Mouse (Mus musculus) stomach, embryonic 16.5 days (tissue): ENCODE data around the gene Eif3d. TPM values are rescaled to one million over a fixed set of nuclear protein-coding genes. Genes with fewer than 3 reads are reported as not detected.

Experiments used
- ATAC-seq: fragments of 200-750 bp; cut with Nextera tagmentation; 2 replicates; pipeline ENCODE4 v1.8.0; 2017; ENCODE audit warnings: moderate number of reproducible peaks, moderate TSS enrichment; ENCODE audit not compliant: insufficient read depth, low FRiP score
- H3K27ac ChIP-seq: fragments of 300-500 bp; sonication (generic); 2 replicates; pipeline ENCODE4 v1.5.1; 2014; ENCODE audit warnings: low read length
- H3K27me3 ChIP-seq: fragments of 300-500 bp; sonication (generic); 2 replicates; pipeline ENCODE4 v1.6.1; 2014; ENCODE audit warnings: low read length, control low read depth, mixed read lengths; ENCODE audit not compliant: control insufficient read depth, insufficient read depth
- H3K36me3 ChIP-seq: fragments of 300-500 bp; sonication (generic); 2 replicates; pipeline ENCODE4 v1.6.1; 2014; ENCODE audit warnings: low read length; ENCODE audit not compliant: control insufficient read depth, insufficient read depth
- H3K4me1 ChIP-seq: fragments of 300-500 bp; sonication (generic); 2 replicates; pipeline ENCODE4 v1.6.1; 2014; ENCODE audit warnings: low read length, control low read depth, mixed read lengths; ENCODE audit not compliant: control insufficient read depth, insufficient read depth
- H3K4me2 ChIP-seq: fragments of 300-500 bp; sonication (generic); 2 replicates; pipeline ENCODE4 v1.6.1; 2014; ENCODE audit warnings: low read depth, low read length, mixed read lengths
- H3K4me3 ChIP-seq: fragments of 300-500 bp; sonication (generic); replicated peaks from 2 replicates; pipeline ENCODE4 v1.5.1; 2014; ENCODE audit warnings: mild to moderate bottlenecking, low read length
- H3K9ac ChIP-seq: fragments of 300-500 bp; sonication (generic); 2 replicates; pipeline ENCODE4 v1.6.1; 2014; ENCODE audit warnings: low read length
- H3K9me3 ChIP-seq: fragments of 300-500 bp; sonication (generic); replicated peaks from 2 replicates; pipeline ENCODE4 v1.6.1; 2016; ENCODE audit warnings: low read length, control low read depth; ENCODE audit not compliant: control insufficient read depth
- WGBS: fragments of 180-500 bp; shearing (Covaris S2); extraction: QIAGEN DNeasy Blood & Tissue Kit; methylation state at CpG from one replicate; pipeline ENCODE4 v1.1.7; 2014; 5-methylcytosine and 5-hydroxymethylcytosine counted together
- polyA plus RNA-seq: library from polyadenylated mRNA; unstranded; fragments of >200 nt; fragmentation: Nextera tagmentation; extraction: Ambion mirVana; gene quantifications from 2 replicates; pipeline ENCODE4 v1.2.1, GENCODE M21; 2015

Eif3d gene
- polyA plus RNA-seq, 1 experiment from 2014 or later = 186 TPM

DNA sequence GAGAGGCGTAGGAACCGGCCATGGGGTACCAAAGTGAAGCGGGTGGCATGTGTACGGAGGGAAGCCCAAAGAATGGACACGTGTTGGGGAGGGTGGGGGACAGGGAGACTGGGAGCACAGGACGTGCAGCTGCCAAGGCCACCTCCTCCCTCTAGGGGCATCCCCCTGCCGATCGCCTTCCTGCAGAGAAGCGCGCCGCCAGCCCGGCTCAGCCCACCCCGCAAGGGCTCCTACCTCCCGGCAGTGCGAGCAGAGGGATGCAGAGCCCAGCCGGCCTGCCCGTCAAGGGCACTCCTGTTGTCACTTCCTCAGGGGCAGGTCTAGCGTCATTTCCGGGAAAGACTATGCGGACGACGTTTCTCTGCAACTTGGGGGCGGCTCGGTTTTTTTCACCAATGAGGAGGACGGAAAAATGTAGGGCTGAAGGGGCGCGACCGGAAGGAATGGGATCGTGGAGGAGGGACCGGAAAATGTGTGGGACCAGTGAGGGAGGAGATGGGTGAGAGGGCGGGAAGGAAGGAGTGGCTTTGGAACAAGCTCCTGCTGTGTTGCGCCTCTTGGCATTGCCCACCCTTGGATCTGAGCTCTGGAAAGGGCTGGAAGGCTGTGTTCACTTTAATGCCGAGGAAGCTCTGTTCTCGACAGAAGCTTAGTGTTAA, 41.8 kb downstream of the Eif3d start, which contains the start of gene Txn2:
Gene Txn2, minus strand, starts transcription at position 334 of the 659 bp plus-strand sequence.
- 0 out of 2 replicates have a peak, but pooled peaks cover 7% of the 10 kb centered on the region for H3K36me3 ChIP-seq

DNA sequence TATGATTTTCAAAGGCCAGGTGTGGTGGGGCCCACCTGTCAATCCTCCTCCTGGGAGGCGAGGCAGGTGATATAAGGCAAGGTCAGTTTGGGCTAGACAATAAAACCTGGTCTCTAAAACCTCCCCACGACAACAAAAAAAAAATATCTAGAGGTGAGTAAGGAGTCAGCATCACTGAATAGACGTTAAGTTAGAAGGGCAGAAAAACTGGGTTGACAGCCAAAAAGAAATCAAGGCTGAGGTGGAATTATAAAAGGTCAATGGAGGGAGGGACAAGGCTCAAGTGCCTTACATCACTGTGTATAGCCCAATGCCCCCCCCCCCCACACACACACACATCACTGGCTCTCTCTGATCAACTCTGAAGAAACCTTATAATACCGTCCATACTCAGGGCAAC, 42.5 kb downstream of the Eif3d start:
- Histone ChIP-seq H3K4me2 (peak overlapping the region; percentile 80), H3K36me3 (0 out of 2 replicates have a peak, but pooled peaks cover 7% of the 10 kb centered on the region), H3K4me3 (peak overlapping the region; percentile 76), H3K9ac (peak overlapping the region; percentile 84), H3K27ac (peak overlapping the region; percentile 88), H3K4me1 (peaks cover 10% of the 10 kb centered on the region), H3K27me3 (no peaks in the 10 kb centered on the region), H3K9me3 (no peaks in the 10 kb centered on the region)
- ATAC-seq = no peak
- WGBS = 17% methylated on average over 4 of the region's 4 CpGs

More for the DNA sequence above, 41.8 kb downstream of the Eif3d start, which contains the start of gene Txn2:
- peak; percentile 96 for ATAC-seq
- Histone ChIP-seq H3K9me3 (no peaks in the 10 kb centered on the region), H3K9ac (peak within 1 kb of the TSS; percentile 84), H3K27ac (peak within 1 kb of the TSS; percentile 88), H3K4me1 (peaks cover 12% of the 10 kb centered on the region), H3K4me3 (peak within 1 kb of the TSS; percentile 76), H3K4me2 (peak within 1 kb of the TSS; percentile 80), H3K27me3 (no peaks in the 10 kb centered on the region)
- under 1% methylated on average over 34 of the region's 34 CpGs for WGBS

DNA sequence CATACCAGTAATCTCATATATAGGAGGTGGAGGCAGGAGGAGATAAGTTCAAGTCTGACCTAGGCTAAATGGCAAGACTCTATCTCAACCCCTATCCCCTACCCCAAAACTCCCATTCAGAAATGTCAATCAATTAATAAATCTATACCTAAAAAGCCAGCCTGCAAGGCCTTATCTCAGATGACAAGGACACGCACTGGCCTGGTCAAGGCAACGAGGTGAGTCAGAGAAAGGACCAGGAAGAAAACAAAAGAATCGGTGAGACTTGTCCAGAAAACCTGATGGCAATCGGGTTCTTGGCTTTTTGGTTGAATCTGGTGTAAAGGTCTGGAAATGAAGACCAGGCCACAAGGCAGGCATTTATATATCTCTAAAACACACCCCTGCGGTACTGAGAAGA, 43.7 kb downstream of the Eif3d start:
- Histone ChIP-seq H3K4me1 (peaks cover 10% of the 10 kb centered on the region), H3K4me3 (no peak overlapping the region), H3K4me2 (no peak overlapping the region), H3K27ac (no peak overlapping the region), H3K9me3 (no peaks in the 10 kb centered on the region), H3K9ac (no peak overlapping the region), H3K36me3 (peaks cover 13% of the 10 kb centered on the region; the same call in 1 of the 2 replicates), H3K27me3 (no peaks in the 10 kb centered on the region)
- WGBS = 83% methylated on average over 5 of the region's 5 CpGs
- ATAC-seq = no peak

DNA sequence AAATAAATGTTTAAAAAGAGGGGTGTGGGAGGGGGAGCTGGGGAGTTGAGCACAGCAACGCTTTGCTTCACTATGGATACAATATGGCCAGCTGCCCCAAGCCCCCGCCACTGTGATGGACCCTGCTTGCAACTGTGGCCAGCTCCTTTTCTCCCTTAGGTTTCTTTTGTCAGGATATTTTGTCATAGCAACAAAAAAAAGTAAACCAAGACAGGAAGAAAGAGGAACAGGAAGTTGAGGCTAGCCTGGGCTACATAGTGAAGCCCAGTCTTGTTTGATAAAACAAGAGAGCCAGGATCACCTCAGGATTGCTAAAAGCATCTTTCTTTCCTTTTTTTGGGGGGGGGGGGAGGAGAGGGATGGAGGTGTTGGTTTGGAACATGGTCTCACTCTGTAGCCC, 45.4 kb downstream of the Eif3d start:
- Histone ChIP-seq H3K4me2 (no peak overlapping the region), H3K27me3 (no peaks in the 10 kb centered on the region), H3K4me3 (no peak overlapping the region), H3K9me3 (no peaks in the 10 kb centered on the region), H3K9ac (no peak overlapping the region), H3K36me3 (peaks cover 13% of the 10 kb centered on the region; the same call in 1 of the 2 replicates), H3K4me1 (peaks cover 18% of the 10 kb centered on the region), H3K27ac (no peak overlapping the region)
- no peak for ATAC-seq
- WGBS = 87% methylated on average over 2 of the region's 2 CpGs

DNA sequence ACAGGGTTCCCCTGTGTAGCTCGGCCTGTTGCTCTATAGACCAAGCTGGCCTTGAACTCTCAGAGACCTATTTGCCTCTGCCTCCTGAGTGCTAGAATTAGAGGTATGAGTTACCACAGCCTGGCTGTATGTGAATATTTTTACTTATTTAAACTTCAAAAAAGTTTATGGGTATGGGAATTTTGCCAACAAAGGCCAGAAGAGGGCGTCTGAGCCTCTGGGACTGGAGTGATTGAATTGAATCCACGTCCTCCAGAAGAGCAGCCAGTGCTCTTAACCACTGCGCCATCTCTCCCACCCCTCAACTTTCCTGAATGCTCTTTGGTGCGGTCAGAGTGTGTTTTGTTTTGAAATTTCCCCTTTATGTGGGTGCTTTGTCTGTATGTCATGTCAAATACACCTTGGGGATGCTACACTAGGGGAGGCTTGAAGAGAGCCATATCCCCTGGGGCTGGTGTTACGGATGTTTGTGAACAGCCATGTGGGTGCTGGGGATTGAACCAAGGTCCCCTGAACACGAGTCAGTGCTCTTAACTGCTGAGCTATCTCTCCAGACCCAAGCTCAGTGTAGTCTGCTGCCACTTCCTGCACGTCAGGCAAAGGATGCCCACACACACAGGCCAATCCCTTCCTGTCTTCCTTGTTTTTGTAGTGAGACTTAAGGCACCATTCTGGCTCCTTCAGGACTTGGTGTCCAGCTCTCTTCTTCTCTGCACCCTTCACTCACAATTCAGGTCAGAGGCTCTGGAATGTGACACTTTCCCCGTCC, 47.2 kb downstream of the Eif3d start:
- Histone ChIP-seq H3K36me3 (peaks cover 13% of the 10 kb centered on the region; the same call in 1 of the 2 replicates), H3K4me1 (peaks cover 14% of the 10 kb centered on the region), H3K27ac (no peak overlapping the region), H3K27me3 (no peaks in the 10 kb centered on the region), H3K4me2 (no peak overlapping the region), H3K9me3 (no peaks in the 10 kb centered on the region), H3K9ac (no peak overlapping the region), H3K4me3 (no peak overlapping the region)
- WGBS = 62% methylated on average over 9 of the region's 9 CpGs
- ATAC-seq = no peak

DNA sequence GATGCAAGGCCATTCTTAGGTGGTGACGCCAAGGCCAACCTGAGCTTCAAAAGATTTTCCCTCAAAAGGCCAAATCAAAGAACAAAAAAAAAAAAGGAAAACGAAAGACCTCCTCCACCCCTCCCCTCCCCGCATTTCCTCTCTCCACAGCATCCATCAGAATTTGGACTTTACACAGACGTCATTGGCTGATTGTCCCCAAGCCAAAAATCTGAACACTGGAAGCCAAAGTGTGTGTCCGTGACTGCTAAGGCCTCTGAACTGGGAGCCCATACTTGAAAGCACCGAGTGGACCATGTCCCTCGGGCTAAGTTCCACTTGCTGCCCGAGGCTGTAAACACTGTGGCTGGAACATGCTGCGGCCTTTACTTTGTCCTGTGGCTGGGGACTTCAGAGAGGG, 47.9 kb downstream of the Eif3d start:
- Histone ChIP-seq H3K4me3 (no peak overlapping the region), H3K9me3 (no peaks in the 10 kb centered on the region), H3K4me1 (peaks cover 10% of the 10 kb centered on the region), H3K9ac (no peak overlapping the region), H3K36me3 (peaks cover 13% of the 10 kb centered on the region; the same call in 1 of the 2 replicates), H3K27me3 (no peaks in the 10 kb centered on the region), H3K4me2 (no peak overlapping the region), H3K27ac (no peak overlapping the region)
- 83% methylated on average over 9 of the region's 9 CpGs for WGBS
- no peak for ATAC-seq

DNA sequence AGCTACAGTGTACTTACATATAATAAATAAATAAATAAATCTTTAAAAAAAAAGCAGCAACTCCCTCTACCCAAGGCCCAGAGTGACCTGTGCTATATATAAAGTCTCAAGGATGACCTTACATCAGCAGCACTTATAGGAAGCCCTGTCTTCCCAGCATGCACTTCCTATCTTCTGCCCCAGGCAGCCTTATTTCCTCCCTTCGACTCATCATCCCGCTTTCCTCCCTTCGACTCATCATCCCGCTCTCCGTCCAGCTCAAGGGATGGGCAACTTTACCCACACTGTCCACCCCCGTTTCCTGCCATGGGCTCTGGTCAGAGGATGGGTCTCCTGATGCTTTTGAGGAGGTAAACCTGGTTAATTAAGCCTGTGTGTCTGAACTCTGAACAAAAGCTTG, 49.0 kb downstream of the Eif3d start:
- no peaks in the 10 kb centered on the region for H3K9me3 ChIP-seq
- H3K27ac ChIP-seq = no peak overlapping the region
- 84% methylated on average over 6 of the region's 6 CpGs for WGBS
- H3K4me2 ChIP-seq = no peak overlapping the region
- no peaks in the 10 kb centered on the region for H3K27me3 ChIP-seq
- no peak overlapping the region for H3K9ac ChIP-seq
- H3K36me3 ChIP-seq = peaks cover 11% of the 10 kb centered on the region
- H3K4me1 ChIP-seq = peaks cover 8% of the 10 kb centered on the region; the same call in 1 of the 2 replicates
- H3K4me3 ChIP-seq = no peak overlapping the region
- no peak for ATAC-seq

DNA sequence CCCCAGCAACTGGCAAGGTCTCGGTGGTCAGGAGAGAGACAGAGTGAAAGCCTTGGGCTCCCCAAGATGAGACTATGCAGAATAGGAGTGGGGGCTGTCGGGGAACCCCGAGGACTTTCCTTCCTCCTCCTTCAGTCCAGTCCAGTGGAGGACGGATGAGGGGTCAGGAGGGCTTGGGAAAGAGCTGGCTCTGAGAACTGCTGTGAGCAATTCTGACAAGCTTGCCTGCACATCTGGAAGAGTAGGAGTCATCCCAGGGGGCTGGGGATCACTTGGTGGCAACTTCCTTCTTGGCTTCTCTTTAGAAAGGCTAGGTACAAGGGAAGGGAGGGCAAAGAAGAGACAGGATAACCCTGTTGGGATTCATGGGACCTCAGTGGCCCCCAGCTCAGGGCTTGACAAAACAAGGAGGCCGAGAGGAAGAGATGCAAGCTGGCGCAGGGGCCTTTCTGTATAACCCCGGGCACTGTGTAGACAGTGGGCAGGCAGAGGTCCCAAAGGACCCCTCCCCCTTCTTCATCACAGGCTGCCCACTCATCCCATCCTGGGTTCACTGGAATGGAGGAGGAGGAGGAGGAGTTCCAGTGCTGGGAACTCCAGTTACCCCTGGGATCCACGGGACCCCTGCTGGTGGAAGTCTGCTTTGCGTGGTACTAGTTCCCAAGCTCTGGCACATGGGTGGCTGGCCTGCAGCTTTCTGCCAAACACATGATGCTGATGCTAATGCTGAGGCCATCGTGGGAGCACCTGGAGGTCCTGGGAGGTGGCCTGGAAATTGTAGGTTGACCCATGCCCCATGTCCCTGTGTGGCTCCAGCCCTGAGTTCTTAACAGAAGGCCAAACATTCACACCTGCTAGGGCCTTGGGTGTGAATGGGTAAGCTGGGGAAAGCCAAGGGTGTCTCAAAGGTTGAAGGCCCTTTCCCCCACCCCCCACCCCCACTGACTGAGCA, 49.8 kb downstream of the Eif3d start:
- WGBS = 75% methylated on average over 10 of the region's 10 CpGs
- H3K9ac ChIP-seq = no peak overlapping the region
- no peak overlapping the region for H3K4me2 ChIP-seq
- H3K4me1 ChIP-seq = peaks cover 8% of the 10 kb centered on the region; the same call in 1 of the 2 replicates
- no peaks in the 10 kb centered on the region for H3K9me3 ChIP-seq
- no peak overlapping the region for H3K4me3 ChIP-seq
- peak overlapping the region; percentile 43; the same call in 1 of the 2 replicates for H3K27ac ChIP-seq
- peaks cover 10% of the 10 kb centered on the region for H3K36me3 ChIP-seq
- no peak for ATAC-seq
- no peaks in the 10 kb centered on the region for H3K27me3 ChIP-seq
